Mouse (Mus musculus): ENCODE measurements around the gene Ap5m1. TPM values are rescaled to one million over a fixed set of nuclear protein-coding genes. Genes with fewer than 3 reads are reported as not detected.
"Not testable (repeated sequence)": the region's sequence is repeated elsewhere in the genome, so short reads cannot be mapped to it uniquely, and the experiment has no call there.

Gene Ap5m1
- polyA plus RNA-seq, 1 experiment: 21.9 TPM

GRCm38 (mm10) chr14:49088155-49089048 is 22.5 kb downstream of the Ap5m1 start:
- Histone ChIP-seq H3K4me1 (ENCODE audit: control insufficient read depth, insufficient read depth, low read length) (no peaks in the 10 kb centered on the region), H3K27me3 (ENCODE audit: control insufficient read depth, insufficient read depth, low read length) (no peaks in the 10 kb centered on the region), H3K4me3 (replicated peaks; ENCODE audit: insufficient read depth, low read depth, low read length) (no peak overlapping the region), H3K27ac (ENCODE audit: insufficient read depth, low read length) (no peak overlapping the region)
- WGBS: 58% methylated on average over 14 of the region's 14 CpGs
- no peak for TF ChIP-seq POLR2A (IDR thresholded peaks at IDR 0.05; ENCODE audit: borderline replicate concordance, insufficient read depth, low read length)
- no peak for TF ChIP-seq CTCF (IDR thresholded peaks at IDR 0.05; ENCODE audit: borderline replicate concordance, insufficient read depth, low read depth, low read length)
- DNase-seq: no peak

DNA sequence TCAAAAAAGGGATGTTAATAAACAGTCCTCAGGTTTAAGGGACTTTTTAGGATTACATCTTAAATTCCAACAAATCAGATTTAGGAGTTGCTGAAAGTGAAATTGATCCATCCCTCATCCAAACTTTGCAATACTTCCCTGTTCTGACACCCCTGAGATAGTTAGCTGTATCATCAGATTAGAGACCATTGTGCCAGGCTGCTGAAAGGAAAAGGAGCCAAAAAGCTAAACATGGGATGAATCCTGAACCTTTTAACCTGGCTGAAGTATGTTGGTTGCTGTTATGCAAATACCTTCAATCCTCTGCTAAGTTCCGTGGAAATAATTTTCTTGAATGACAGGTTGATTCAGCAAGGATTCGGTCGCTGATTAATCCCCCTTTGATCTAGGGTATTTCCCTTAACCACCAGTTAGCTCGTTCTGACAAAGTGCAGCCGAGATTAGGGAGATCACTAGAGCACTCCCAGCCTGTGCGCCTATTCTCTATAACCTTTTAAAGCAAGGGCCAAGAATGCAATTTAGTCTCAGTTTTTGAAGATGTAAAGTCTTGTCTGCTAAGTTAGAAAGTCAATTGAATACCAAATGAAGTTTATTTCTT is 23.7 kb downstream of the Ap5m1 start:
- Histone ChIP-seq H3K27me3 (ENCODE audit: control insufficient read depth, insufficient read depth, low read length) (no peaks in the 10 kb centered on the region), H3K4me1 (ENCODE audit: control insufficient read depth, insufficient read depth, low read length) (no peaks in the 10 kb centered on the region), H3K4me3 (replicated peaks; ENCODE audit: insufficient read depth, low read depth, low read length) (no peak overlapping the region), H3K27ac (ENCODE audit: insufficient read depth, low read length) (no peak overlapping the region)
- WGBS: 34% methylated on average over 6 of the region's 6 CpGs
- DNase-seq: no peak
- TF ChIP-seq CTCF (IDR thresholded peaks at IDR 0.05; ENCODE audit: borderline replicate concordance, insufficient read depth, low read depth, low read length): no peak
- TF ChIP-seq POLR2A (IDR thresholded peaks at IDR 0.05; ENCODE audit: borderline replicate concordance, insufficient read depth, low read length): no peak

DNA sequence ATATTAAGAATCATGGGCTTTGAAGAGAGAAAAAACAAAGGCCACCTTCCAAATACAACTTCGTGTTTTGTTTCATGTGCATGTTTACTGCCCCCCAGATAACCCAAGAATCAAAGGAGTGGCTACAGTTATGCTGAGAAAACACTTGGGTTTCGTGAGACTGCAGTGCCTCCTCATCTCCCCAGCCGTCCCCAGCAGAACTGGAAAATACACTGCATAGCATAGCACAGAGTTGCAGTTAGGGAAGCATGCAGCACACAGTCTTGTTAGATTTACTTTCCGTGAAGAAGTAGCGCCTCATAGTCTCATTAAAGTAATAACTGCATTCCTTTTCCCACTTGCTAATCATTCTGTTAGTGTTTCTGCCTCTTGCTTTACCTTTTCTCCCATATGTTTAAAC is 24.2 kb downstream of the Ap5m1 start:
- WGBS: 68% methylated on average over 5 of the region's 5 CpGs
- no peak for DNase-seq
- no peak overlapping the region for H3K27ac ChIP-seq (ENCODE audit: insufficient read depth, low read length)
- H3K4me3 ChIP-seq (replicated peaks; ENCODE audit: insufficient read depth, low read depth, low read length): no peak overlapping the region
- no peak for TF ChIP-seq POLR2A (IDR thresholded peaks at IDR 0.05; ENCODE audit: borderline replicate concordance, insufficient read depth, low read length)
- no peak for TF ChIP-seq CTCF (IDR thresholded peaks at IDR 0.05; ENCODE audit: borderline replicate concordance, insufficient read depth, low read depth, low read length)
- no peaks in the 10 kb centered on the region for H3K4me1 ChIP-seq (ENCODE audit: control insufficient read depth, insufficient read depth, low read length)
- H3K27me3 ChIP-seq (ENCODE audit: control insufficient read depth, insufficient read depth, low read length): no peaks in the 10 kb centered on the region

DNA sequence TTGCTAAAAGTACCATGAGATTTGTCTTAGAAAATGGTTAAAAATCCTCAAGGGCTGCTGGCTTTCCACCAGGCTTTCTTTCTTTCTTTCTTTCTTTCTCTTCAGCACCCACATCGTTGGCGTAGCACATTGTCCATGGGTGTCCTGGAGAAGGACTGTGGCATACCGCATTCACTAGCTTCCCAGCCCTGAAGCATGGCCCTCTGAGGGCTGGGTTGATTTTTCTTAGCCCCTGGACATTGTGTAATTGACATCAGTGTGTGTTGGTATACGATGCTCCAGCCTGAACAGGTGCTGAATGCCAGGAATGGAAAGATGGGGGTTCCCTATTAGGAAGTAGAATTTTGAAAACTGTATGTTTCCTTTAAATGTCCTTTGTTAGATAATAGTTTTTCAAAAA is 25.4 kb downstream of the Ap5m1 start:
- WGBS: 91% methylated on average over 4 of the region's 4 CpGs
- no peaks in the 10 kb centered on the region for H3K4me1 ChIP-seq (ENCODE audit: control insufficient read depth, insufficient read depth, low read length)
- TF ChIP-seq CTCF (IDR thresholded peaks at IDR 0.05; ENCODE audit: borderline replicate concordance, insufficient read depth, low read depth, low read length) (no peak), POLR2A (IDR thresholded peaks at IDR 0.05; ENCODE audit: borderline replicate concordance, insufficient read depth, low read length) (no peak)
- H3K27me3 ChIP-seq (ENCODE audit: control insufficient read depth, insufficient read depth, low read length): no peaks in the 10 kb centered on the region
- H3K27ac ChIP-seq (ENCODE audit: insufficient read depth, low read length): no peak overlapping the region
- no peak for DNase-seq
- H3K4me3 ChIP-seq (replicated peaks; ENCODE audit: insufficient read depth, low read depth, low read length): no peak overlapping the region

DNA sequence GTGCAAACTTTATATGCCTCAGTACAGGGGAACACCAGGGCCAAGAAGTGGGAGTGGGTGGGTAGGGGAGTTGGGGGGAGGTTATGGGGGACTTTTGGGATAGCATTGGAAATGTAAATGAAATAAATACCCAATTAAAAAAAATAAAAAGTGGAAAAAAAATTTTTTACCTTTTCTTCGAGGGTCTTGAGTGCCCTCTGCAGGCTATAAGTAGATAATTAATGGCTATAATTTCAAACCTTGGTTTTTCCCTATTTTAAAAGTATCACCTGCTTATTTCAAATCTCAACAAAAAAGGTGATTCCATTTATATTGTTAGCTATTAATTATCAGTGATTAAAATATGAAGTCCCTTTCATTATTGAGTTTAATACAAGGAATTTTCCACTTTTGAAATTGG is 25.9 kb downstream of the Ap5m1 start:
- H3K4me3 ChIP-seq (replicated peaks; ENCODE audit: insufficient read depth, low read depth, low read length); DNase-seq; H3K27ac ChIP-seq (ENCODE audit: insufficient read depth, low read length); H3K27me3 ChIP-seq (ENCODE audit: control insufficient read depth, insufficient read depth, low read length); H3K4me1 ChIP-seq (ENCODE audit: control insufficient read depth, insufficient read depth, low read length): not testable (repeated sequence)
- 54% methylated on average over 1 of the region's 1 CpGs for WGBS

- H3K4me3 ChIP-seq (replicated peaks; ENCODE audit: insufficient read depth, low read depth, low read length): no peak overlapping the region
- 8% methylated on average over 7 of the region's 7 CpGs for WGBS
- H3K27me3 ChIP-seq (ENCODE audit: control insufficient read depth, insufficient read depth, low read length): no peaks in the 10 kb centered on the region
- DNase-seq: peak; percentile 38 to 55
- TF ChIP-seq POLR2A (IDR thresholded peaks at IDR 0.05; ENCODE audit: borderline replicate concordance, insufficient read depth, low read length) (no peak), CTCF (IDR thresholded peaks at IDR 0.05; ENCODE audit: borderline replicate concordance, insufficient read depth, low read depth, low read length) (peak; percentile 55; the same call in 1 of the 2 replicates)
- H3K27ac ChIP-seq (ENCODE audit: insufficient read depth, low read length): no peak overlapping the region
- no peaks in the 10 kb centered on the region for H3K4me1 ChIP-seq (ENCODE audit: control insufficient read depth, insufficient read depth, low read length)
Measured at GRCm38 (mm10) chr14:49118381-49118780, 52.5 kb downstream of the Ap5m1 start.

DNA sequence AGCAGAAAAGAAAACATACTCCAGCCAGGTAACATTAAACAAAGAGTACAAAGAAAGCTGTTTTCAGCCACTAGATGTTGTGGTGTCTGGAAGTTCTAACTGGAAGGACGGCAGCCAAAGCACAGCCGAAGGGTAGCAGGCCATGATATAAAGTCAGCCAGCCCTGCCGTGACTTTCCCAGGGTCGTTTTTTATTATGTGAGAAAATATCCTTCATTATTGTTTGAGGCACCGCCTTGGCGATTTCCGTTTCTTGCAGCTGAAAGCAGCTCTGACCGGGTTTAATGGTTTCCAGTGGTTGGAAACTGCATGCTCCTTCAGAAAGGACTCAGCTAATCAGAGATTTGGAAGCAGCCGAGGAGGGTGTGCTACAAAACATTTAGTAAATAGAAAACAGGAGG is 55.8 kb downstream of the Ap5m1 start:
- Histone ChIP-seq H3K27me3 (ENCODE audit: control insufficient read depth, insufficient read depth, low read length) (no peaks in the 10 kb centered on the region), H3K4me1 (ENCODE audit: control insufficient read depth, insufficient read depth, low read length) (no peaks in the 10 kb centered on the region), H3K4me3 (replicated peaks; ENCODE audit: insufficient read depth, low read depth, low read length) (no peak overlapping the region), H3K27ac (ENCODE audit: insufficient read depth, low read length) (no peak overlapping the region)
- DNase-seq: no peak
- WGBS: 69% methylated on average over 9 of the region's 9 CpGs
- TF ChIP-seq CTCF (IDR thresholded peaks at IDR 0.05; ENCODE audit: borderline replicate concordance, insufficient read depth, low read depth, low read length) (no peak), POLR2A (IDR thresholded peaks at IDR 0.05; ENCODE audit: borderline replicate concordance, insufficient read depth, low read length) (no peak)
